Mouse (Mus musculus) adrenal gland (tissue): Measurements from ENCODE around the gene Ccdc77.

Experiments used
- intact Hi-C: fragments of 180-260 bp; cut with DNase I; formaldehyde crosslinking; loops from one replicate; pipeline ENCODE4 v1.15.1; 2025
- long read RNA-seq, 2 experiments: library from polyadenylated mRNA; unstranded; transcript quantifications; one replicate each; pipeline ENCODE4 v2.0.0; 2020; ENCODE audit warnings: borderline replicate concordance in 1 of 2; ENCODE audit not compliant: insufficient replicate concordance in 1 of 2

The Ccdc77 gene
- long read RNA-seq, experiment 1, partial matches to known transcripts = 4 of 14 reads
- long read RNA-seq, experiment 1, other reads (novel, unspliced or antisense) = 6 of 14 reads
- long read RNA-seq, experiment 2, partial matches to known transcripts = 1 of 4 reads
- long read RNA-seq, experiment 2, other reads (novel, unspliced or antisense) = 2 of 4 reads

GRCm38 (mm10) chr6:120363688-120364522 lies at the start of gene Ccdc77, which contains the start of gene Kdm5a:
Gene Ccdc77, minus strand, starts transcription at chr6:120364374.
Gene Kdm5a, plus strand, starts transcription at chr6:120364124.
- intact Hi-C loops = no loop called here

DNA sequence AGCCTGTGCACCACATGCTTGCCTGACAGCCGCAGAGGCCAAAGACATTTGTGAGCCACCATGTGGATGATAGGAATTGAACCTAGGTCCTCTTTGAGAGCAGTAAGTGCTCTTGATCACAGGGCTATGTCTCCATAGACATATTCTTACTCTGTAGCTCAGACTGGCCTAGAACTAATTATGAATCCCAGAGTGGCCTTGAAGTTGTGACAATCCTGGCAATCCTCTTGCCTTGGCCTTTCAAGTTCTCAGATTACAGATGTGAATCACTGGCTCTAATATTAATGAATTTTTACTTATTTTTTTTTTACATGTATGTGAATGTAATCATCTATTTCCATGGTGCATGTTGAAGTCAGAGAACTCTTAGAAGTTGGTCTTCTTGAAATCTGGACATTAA lies 39.8 kb upstream of the Ccdc77 start:
- intact Hi-C loops = no loop called here

GRCm38 (mm10) chr6:120395622-120396345 lies 31.6 kb upstream of the Ccdc77 start:
- intact Hi-C loops = no loop called here

DNA sequence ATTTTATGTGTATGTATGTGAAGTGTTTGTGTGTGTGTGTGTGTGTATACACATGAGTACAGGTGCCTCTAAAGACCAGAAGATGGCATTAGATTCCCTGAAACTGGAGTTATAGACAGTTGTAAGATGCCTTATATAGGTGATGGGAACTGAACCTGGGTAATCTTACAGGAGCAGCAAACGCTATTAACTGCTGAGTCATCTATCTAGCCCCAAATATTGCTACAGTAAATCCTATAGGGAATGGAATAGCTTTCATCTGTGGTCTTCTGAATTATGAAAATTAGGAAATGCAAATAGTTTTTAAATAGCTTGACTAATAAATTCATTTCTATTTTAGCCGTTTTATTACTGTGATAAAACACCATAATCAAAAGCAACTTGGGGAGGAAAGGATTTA lies 28.6 kb upstream of the Ccdc77 start:
- intact Hi-C loops = no loop called here

DNA sequence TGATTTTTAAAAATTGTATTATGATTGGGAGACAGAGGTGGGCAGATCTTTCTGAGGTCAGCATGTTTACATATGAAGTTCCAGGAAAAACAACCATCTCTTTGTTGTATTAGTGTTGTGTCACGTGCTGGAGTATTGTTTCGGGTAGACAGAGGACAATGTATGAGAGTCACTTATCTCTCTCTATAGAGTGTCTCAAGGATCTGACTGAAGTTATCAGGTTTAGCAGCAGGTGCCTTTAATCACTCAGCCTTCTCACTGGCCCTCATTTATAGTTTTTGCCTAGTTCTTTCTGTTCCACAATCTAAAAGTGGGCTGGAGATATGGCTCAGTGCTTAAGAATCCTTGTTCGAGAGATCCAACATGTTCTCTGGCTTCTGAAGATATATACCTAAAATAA lies 25.9 kb upstream of the Ccdc77 start:
- intact Hi-C loops = no loop called here

GRCm38 (mm10) chr6:120376736-120377135 lies 12.6 kb upstream of the Ccdc77 start:
- intact Hi-C loops = no loop called here

GRCm38 (mm10) chr6:120365051-120365450 lies 877 bp upstream of the Ccdc77 start:
- intact Hi-C loops = no loop called here

DNA sequence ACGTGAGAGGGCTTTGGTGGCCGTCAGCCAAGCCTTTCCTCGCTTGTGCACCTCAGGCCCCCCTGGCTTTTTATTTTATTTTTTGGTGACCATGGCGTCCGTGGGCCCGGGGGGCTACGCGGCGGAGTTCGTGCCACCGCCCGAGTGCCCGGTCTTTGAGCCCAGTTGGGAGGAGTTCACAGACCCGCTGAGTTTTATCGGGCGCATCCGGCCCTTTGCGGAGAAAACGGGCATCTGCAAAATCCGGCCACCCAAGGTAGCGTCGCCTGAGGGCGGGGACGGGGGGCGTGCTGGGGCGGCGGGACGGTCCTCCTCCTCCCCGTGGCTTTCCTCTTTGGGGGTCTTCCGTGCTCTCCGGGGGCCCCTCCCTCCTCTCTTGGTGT lies 340 bp upstream of the Ccdc77 start:
- intact Hi-C loops = no loop called here

- intact Hi-C loops = no loop called here
These were observed 1.1 kb downstream of the Ccdc77 start for GRCm38 (mm10) chr6:120362774-120363687.

- intact Hi-C loops = no loop called here
These were observed 2.0 kb downstream of the Ccdc77 start for GRCm38 (mm10) chr6:120362124-120362523.

GRCm38 (mm10) chr6:120356951-120357945 lies 6.9 kb downstream of the Ccdc77 start:
- intact Hi-C loops = no loop called here

DNA sequence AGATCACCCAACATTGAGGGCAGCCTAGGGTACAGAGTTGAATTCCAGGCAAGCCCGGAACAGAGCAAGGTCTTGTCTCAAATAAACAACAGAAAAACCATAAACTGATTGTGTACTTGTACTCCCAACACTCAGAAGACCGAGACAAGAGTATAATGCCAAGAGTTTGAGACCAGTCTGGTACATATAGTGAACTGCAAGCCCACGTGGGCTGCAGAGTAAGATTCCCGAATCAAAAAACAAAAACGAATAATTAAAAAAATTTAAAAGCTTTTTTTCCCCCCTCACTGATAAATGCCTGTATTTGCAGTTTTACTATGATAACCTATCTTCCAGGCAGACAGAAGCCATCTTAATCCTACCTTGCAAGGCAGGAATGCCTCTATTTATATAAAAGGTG lies 7.7 kb downstream of the Ccdc77 start:
- intact Hi-C loops = no loop called here

DNA sequence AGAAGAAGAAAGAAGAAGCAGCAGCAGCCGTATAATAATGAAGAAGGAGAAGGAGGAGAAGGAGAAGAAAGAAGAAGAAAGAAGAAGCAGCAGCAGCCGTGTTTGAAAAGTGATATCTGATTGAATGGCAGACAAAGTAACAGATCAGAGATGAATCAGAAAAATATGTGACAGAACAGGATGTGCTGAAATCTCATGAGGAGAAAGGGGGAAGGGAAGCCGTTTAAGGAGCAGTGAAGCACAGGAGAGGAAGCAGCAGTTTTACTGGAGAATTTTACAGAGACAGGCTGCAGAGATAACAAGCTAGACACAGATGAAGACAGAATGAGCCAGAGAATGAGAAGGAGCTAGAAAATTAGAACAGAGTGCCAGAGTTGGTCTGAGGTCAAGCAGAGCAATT lies 15.2 kb downstream of the Ccdc77 start:
- intact Hi-C loops = no loop called here

GRCm38 (mm10) chr6:120343992-120344391 lies 20.2 kb downstream of the Ccdc77 start:
- intact Hi-C loops = no loop called here

DNA sequence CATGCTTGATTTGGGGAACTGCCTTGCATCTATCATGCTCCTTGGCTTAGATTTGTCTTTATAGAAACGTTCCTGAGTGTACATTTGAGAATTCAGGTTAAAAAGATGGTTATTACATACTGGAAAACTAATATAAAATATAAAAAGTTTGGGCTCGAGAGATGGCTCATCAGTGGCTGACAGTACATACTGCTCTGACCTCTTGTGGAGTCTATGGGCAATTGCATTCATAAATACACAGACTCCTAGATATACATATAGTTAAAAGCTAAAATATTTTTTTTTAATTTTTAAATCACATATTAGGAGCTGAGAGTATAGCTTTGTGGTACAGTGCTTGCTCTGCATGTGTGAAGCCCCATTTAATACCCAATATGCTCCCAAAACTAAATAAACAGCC lies 31.8 kb downstream of the Ccdc77 start:
- intact Hi-C loops = no loop called here

DNA sequence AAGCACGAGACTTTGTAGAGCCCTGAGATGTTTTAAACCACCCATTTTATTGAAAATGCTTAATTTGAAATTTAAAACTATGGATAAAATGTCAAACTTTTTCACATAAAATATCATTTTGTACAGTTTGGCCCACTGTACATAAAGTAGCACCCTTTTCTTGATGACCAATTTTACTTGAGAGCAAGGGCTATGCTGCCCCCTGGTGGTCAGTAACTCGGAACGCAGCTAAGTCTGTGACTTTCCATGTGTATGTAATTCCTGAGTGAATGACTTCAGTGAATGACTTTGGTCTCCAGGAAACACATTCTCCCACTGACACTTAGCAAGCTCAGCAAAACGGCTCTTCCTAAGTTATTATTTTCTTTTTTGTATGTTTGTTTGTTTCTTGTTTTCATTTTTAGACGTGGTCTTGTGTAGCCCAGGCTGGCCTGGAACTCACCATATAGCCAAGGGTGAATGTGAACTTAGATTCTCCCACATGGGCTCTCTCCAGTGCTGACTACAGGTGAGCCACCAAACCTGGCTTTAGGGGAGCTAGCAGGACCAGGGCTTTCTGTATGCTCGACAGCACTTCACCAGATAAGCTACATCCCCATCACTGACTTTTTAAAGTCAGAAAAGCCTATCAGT lies 39.8 kb downstream of the Ccdc77 start:
- intact Hi-C loops = loop anchor here (2.0 kb wide), 1 partner anchor 102 kb away; no protein-coding TSS in a partner anchor

- intact Hi-C loops = no loop called here
These were observed 43.8 kb downstream of the Ccdc77 start for GRCm38 (mm10) chr6:120320369-120320768.

DNA sequence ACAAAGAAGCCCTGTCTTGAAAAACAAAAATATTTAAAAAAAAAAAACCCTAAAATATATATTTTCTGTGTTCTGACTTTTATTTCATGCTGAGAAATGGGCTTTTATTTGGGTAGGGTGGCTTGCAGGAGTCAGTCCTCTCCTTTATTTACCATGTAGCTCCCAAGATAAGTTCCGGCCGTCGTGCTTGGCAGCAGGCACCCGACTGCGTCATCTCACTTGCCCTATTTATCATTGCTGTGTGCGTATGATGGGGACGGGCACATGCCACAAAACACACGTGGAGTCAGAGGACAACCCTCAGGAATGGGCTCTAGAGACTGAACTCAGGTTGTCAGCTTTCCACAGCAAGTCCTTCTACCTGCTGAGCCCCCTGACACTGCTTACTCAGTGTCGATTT lies 45.0 kb downstream of the Ccdc77 start:
- intact Hi-C loops = no loop called here

GRCm38 (mm10) chr6:120318303-120318940 lies 45.8 kb downstream of the Ccdc77 start:
- intact Hi-C loops = no loop called here
